Mouse (Mus musculus): ENCODE measurements around the gene Vkorc1l1. TPM values are rescaled to one million over a fixed set of nuclear protein-coding genes. Genes with fewer than 3 reads are reported as not detected.
A peak's percentile ranks its signal among the peaks of the same experiment; 100 is the strongest.

Gene Vkorc1l1
- polyA plus RNA-seq, 1 experiment from 2014 or later: 17.3 TPM

DNA sequence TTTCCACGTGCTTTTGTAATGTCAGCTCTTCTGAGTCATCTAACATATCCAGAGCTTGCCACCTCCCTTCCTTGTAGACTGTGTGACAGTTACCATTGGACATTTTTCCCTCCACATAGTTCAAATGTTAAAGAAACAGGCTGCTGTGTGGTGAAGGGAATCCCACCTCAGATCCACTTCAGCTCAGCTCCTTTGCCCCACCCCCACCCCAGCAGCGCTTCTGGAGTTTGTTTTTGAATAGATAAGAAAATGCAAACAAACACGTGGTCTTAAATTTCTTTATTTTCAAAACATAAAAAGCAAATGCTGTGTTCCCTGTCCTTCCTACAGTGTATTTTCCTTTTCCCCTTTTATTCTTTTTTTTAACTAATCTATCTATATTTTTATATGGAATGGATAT, 38.4 kb downstream of the Vkorc1l1 start:
- no peaks in the 10 kb centered on the region for H3K27me3 ChIP-seq (ENCODE audit: control insufficient read depth, insufficient read depth, low read depth, low read length)
- peak overlapping the region; percentile 14 for H3K4me3 ChIP-seq (ENCODE audit: low read depth, low read length)
- WGBS (ENCODE audit: insufficient replicate concordance): 34% methylated on average over 3 of the region's 3 CpGs
- peak overlapping the region; percentile 48 for H3K4me2 ChIP-seq (ENCODE audit: low read depth, low read length)
- peak; percentile 57 for ATAC-seq (ENCODE audit: low read depth)
- peaks cover 5% of the 10 kb centered on the region; the same call in 1 of the 2 replicates for H3K36me3 ChIP-seq (ENCODE audit: control insufficient read depth, insufficient read depth)
- H3K9me3 ChIP-seq (replicated peaks; ENCODE audit: control insufficient read depth, low read length): no peaks in the 10 kb centered on the region
- H3K4me1 ChIP-seq (ENCODE audit: control insufficient read depth, low read depth, low read length): peaks cover 55% of the 10 kb centered on the region
- H3K9ac ChIP-seq (ENCODE audit: low read depth, low read length): peak overlapping the region; percentile 39
- H3K27ac ChIP-seq (ENCODE audit: low read length): peak overlapping the region; percentile 87

DNA sequence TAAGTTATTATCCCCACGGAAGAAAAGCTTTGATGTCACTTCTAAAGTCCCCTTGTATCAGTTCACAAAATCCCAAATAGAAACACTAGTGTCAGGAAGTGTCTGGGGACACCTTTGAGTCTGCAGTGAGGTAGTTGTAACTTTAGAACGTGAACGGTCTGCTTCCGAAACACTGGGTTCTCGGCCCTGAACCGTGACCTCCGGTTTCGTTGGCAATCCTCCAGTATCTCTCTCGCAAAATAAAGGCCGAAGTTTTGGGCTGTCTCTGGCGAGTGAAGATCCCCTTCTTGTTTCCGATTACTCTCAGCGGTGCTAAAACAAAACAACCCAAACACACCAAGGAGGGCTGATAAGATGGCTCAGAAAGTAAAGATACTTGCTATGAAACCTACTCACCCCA, 47.6 kb downstream of the Vkorc1l1 start:
- H3K4me2 ChIP-seq (ENCODE audit: low read depth, low read length): no peak overlapping the region
- WGBS (ENCODE audit: insufficient replicate concordance): 75% methylated on average over 13 of the region's 13 CpGs
- no peaks in the 10 kb centered on the region for H3K9me3 ChIP-seq (replicated peaks; ENCODE audit: control insufficient read depth, low read length)
- H3K36me3 ChIP-seq (ENCODE audit: control insufficient read depth, insufficient read depth): peaks cover 12% of the 10 kb centered on the region
- no peak overlapping the region for H3K4me3 ChIP-seq (ENCODE audit: low read depth, low read length)
- H3K27me3 ChIP-seq (ENCODE audit: control insufficient read depth, insufficient read depth, low read depth, low read length): no peaks in the 10 kb centered on the region
- peak overlapping the region; percentile 10; the same call in 1 of the 2 replicates for H3K27ac ChIP-seq (ENCODE audit: low read length)
- no peak for ATAC-seq (ENCODE audit: low read depth)
- H3K4me1 ChIP-seq (ENCODE audit: control insufficient read depth, low read depth, low read length): peaks cover 25% of the 10 kb centered on the region
- H3K9ac ChIP-seq (ENCODE audit: low read depth, low read length): no peak overlapping the region

DNA sequence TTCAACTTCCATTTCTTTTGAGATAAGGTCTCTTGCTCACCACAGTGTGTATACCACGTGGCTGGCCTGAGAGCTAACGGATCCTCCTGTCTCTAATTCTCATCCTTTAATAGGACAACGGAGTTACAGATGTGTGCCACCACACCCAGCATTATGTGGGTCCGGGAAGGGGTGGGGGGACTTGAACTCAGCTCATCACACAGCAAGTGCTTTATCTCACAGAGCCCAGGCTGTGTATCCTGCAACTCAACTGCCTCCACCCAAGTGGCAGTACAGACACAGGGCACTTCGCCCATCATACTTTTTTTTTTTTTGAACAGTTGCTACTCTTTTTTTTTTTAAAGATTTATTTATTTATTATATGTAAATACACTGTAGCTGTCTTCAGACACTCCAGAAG, 50.1 kb downstream of the Vkorc1l1 start:
- Histone ChIP-seq H3K9me3 (replicated peaks; ENCODE audit: control insufficient read depth, low read length) (no peaks in the 10 kb centered on the region), H3K4me1 (ENCODE audit: control insufficient read depth, low read depth, low read length) (peaks cover 25% of the 10 kb centered on the region), H3K36me3 (ENCODE audit: control insufficient read depth, insufficient read depth) (peaks cover 9% of the 10 kb centered on the region), H3K27me3 (ENCODE audit: control insufficient read depth, insufficient read depth, low read depth, low read length) (no peaks in the 10 kb centered on the region), H3K4me2 (ENCODE audit: low read depth, low read length) (no peak overlapping the region), H3K9ac (ENCODE audit: low read depth, low read length) (no peak overlapping the region), H3K27ac (ENCODE audit: low read length) (no peak overlapping the region; the same call in 1 of the 2 replicates), H3K4me3 (ENCODE audit: low read depth, low read length) (no peak overlapping the region)
- 40% methylated on average over 5 of the region's 5 CpGs for WGBS (ENCODE audit: insufficient replicate concordance)
- peak; percentile 91 for ATAC-seq (ENCODE audit: low read depth)

DNA sequence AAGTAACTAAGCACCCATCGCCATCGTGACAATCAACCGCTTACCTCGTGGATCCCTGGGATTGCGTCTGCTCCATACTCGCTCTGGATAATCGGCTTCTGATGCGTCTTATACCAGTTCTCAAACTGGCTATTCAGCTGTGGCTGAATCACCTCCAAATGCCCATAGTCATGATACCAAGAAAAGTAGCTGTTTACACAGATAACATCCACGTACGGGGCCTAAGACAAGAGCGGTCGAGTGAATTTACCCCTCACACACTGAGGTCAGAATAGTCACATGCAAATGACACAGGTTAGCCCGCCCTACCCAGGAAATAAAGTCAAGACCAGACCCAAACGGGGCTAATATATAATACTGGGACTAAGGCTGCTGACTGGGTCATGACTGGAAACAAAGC, 51.6 kb downstream of the Vkorc1l1 start:
- H3K4me2 ChIP-seq (ENCODE audit: low read depth, low read length): no peak overlapping the region
- WGBS (ENCODE audit: insufficient replicate concordance): 69% methylated on average over 14 of the region's 14 CpGs
- H3K27ac ChIP-seq (ENCODE audit: low read length): peak overlapping the region; percentile 25
- no peaks in the 10 kb centered on the region for H3K9me3 ChIP-seq (replicated peaks; ENCODE audit: control insufficient read depth, low read length)
- H3K4me3 ChIP-seq (ENCODE audit: low read depth, low read length): no peak overlapping the region
- H3K4me1 ChIP-seq (ENCODE audit: control insufficient read depth, low read depth, low read length): peaks cover 27% of the 10 kb centered on the region
- ATAC-seq (ENCODE audit: low read depth): peak; percentile 56
- H3K27me3 ChIP-seq (ENCODE audit: control insufficient read depth, insufficient read depth, low read depth, low read length): no peaks in the 10 kb centered on the region
- no peak overlapping the region for H3K9ac ChIP-seq (ENCODE audit: low read depth, low read length)
- H3K36me3 ChIP-seq (ENCODE audit: control insufficient read depth, insufficient read depth): peaks cover 5% of the 10 kb centered on the region

DNA sequence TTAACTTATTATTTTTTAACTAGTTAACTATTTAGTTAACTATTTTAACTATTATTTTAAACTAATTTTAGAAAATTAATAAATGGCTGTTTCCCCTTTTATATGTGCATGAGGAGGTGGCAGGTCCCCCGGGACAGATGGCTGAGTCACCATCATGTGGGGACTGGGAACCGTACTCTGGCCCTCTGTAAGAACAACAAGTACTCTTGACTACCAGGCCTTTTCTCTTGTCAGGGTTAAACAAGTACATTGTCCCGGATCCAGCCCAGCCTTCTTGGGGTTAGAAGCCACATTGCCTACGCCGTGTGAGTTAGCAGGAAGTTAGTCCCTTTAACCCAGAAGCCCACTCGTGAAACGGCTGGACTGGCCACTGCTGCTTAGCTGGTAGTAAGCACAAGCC, 53.2 kb downstream of the Vkorc1l1 start:
- ATAC-seq (ENCODE audit: low read depth): no peak
- H3K9ac ChIP-seq (ENCODE audit: low read depth, low read length): no peak overlapping the region
- H3K27me3 ChIP-seq (ENCODE audit: control insufficient read depth, insufficient read depth, low read depth, low read length): no peaks in the 10 kb centered on the region
- no peak overlapping the region for H3K27ac ChIP-seq (ENCODE audit: low read length)
- no peak overlapping the region for H3K4me3 ChIP-seq (ENCODE audit: low read depth, low read length)
- no peak overlapping the region for H3K4me2 ChIP-seq (ENCODE audit: low read depth, low read length)
- H3K4me1 ChIP-seq (ENCODE audit: control insufficient read depth, low read depth, low read length): peaks cover 27% of the 10 kb centered on the region
- 83% methylated on average over 7 of the region's 7 CpGs for WGBS (ENCODE audit: insufficient replicate concordance)
- peaks cover 5% of the 10 kb centered on the region for H3K36me3 ChIP-seq (ENCODE audit: control insufficient read depth, insufficient read depth)
- no peaks in the 10 kb centered on the region for H3K9me3 ChIP-seq (replicated peaks; ENCODE audit: control insufficient read depth, low read length)

DNA sequence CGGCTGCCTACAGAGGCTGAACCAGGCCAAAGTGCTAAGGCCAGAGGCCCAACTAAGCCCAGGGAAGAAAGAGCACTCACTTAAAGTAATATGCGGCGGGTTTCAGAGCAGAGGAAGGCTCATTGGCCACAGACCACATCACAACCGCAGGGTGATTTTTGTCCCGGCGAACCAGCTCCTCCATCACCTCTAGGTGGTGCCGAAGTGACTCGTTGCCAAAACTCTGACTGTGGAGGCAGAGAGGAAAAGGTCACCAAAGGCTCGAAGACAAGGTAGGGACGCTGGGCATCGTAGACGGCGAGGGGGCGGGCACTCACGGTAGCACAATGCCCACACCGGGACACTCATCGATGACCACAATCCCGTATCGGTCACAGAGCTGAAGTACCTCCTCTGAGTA, 55.9 kb downstream of the Vkorc1l1 start:
- Histone ChIP-seq H3K27ac (ENCODE audit: low read length) (no peak overlapping the region), H3K36me3 (ENCODE audit: control insufficient read depth, insufficient read depth) (no peaks in the 10 kb centered on the region), H3K9ac (ENCODE audit: low read depth, low read length) (no peak overlapping the region), H3K4me1 (ENCODE audit: control insufficient read depth, low read depth, low read length) (peaks cover 25% of the 10 kb centered on the region), H3K27me3 (ENCODE audit: control insufficient read depth, insufficient read depth, low read depth, low read length) (no peaks in the 10 kb centered on the region), H3K9me3 (replicated peaks; ENCODE audit: control insufficient read depth, low read length) (no peaks in the 10 kb centered on the region), H3K4me2 (ENCODE audit: low read depth, low read length) (no peak overlapping the region), H3K4me3 (ENCODE audit: low read depth, low read length) (no peak overlapping the region)
- WGBS (ENCODE audit: insufficient replicate concordance): 66% methylated on average over 19 of the region's 19 CpGs
- ATAC-seq (ENCODE audit: low read depth): no peak

DNA sequence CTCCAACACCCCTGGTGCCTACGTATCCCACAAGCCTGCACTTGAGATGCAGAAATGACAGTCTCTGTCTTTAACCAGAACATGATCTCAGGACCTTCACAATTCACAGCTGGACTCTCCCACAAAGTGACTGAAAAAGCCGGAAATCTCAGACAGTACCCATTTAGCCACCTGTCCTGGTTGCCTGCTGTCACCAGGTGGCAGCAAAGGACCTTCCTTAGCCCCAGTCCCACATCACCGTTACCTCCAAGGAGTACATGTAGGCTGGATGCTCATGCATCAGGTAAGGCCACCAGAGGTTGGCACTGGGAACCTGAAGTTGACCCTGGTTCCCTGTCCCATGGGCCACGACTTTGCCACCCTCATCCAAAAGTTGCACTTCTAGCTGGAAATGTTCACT, 57.3 kb downstream of the Vkorc1l1 start:
- Histone ChIP-seq H3K9ac (ENCODE audit: low read depth, low read length) (no peak overlapping the region), H3K9me3 (replicated peaks; ENCODE audit: control insufficient read depth, low read length) (no peaks in the 10 kb centered on the region), H3K27me3 (ENCODE audit: control insufficient read depth, insufficient read depth, low read depth, low read length) (no peaks in the 10 kb centered on the region), H3K4me3 (ENCODE audit: low read depth, low read length) (no peak overlapping the region), H3K36me3 (ENCODE audit: control insufficient read depth, insufficient read depth) (no peaks in the 10 kb centered on the region), H3K27ac (ENCODE audit: low read length) (no peak overlapping the region), H3K4me1 (ENCODE audit: control insufficient read depth, low read depth, low read length) (peaks cover 25% of the 10 kb centered on the region), H3K4me2 (ENCODE audit: low read depth, low read length) (no peak overlapping the region)
- 40% methylated on average over 4 of the region's 4 CpGs for WGBS (ENCODE audit: insufficient replicate concordance)
- ATAC-seq (ENCODE audit: low read depth): no peak

DNA sequence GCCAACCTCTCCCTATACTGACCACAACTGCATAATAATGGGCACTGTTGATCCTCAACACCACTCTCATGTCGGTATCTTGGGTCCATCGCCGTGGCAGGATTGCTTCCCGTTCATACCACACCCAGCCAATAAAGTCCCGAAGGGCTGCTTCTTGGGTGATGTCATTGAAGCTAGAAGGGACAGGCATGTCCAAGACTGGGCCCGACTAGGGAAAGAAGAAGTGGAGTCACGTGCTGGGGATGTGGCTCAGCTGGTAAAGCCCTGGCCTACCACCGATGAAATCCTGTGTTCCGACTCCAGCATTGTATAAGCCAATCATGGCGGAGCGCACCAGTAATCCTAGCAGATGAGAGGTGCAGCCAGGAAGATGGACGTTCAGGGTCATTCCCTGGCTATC, 59.0 kb downstream of the Vkorc1l1 start:
- Histone ChIP-seq H3K4me2 (ENCODE audit: low read depth, low read length) (no peak overlapping the region; the same call in 1 of the 2 replicates), H3K27ac (ENCODE audit: low read length) (peak overlapping the region; percentile 53), H3K27me3 (ENCODE audit: control insufficient read depth, insufficient read depth, low read depth, low read length) (no peaks in the 10 kb centered on the region), H3K9ac (ENCODE audit: low read depth, low read length) (no peak overlapping the region), H3K4me3 (ENCODE audit: low read depth, low read length) (no peak overlapping the region), H3K9me3 (replicated peaks; ENCODE audit: control insufficient read depth, low read length) (no peaks in the 10 kb centered on the region), H3K4me1 (ENCODE audit: control insufficient read depth, low read depth, low read length) (peaks cover 25% of the 10 kb centered on the region), H3K36me3 (ENCODE audit: control insufficient read depth, insufficient read depth) (no peaks in the 10 kb centered on the region)
- WGBS (ENCODE audit: insufficient replicate concordance): 75% methylated on average over 12 of the region's 12 CpGs
- 0 out of 2 replicates have a peak, but pooled peaks have one; percentile 9 for ATAC-seq (ENCODE audit: low read depth)

DNA sequence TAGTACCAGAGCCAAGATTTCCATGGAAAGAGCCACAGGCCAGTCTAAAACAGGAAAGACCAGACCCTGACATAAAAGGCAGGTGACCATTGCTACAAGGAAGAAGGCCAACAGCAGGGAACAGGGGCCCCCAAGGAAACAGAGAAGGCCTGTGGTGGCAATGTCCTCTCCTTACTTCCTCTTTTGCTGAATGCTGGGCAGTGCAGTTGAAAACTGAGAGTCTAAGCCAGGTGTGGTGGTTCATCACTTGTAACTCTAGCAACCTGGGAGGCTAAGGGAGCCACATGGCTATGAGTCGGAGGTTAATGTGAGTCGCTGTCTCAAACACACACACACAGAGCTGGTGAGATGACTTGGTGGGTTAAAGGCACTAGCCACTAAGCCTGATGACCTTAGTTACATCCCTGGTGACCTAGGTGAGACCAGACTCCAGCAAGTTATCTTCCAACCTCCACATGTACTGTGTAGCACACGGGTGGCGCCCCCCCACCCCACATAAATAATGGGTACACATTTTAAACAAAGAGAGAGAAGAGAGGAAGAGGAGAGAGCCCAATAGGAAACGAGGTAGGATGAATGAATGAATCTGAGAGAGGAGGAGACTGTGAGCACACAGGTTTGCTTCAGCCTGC, 59.7 kb downstream of the Vkorc1l1 start:
- H3K4me2 ChIP-seq (ENCODE audit: low read depth, low read length): peak overlapping the region; percentile 77
- peak overlapping the region; percentile 73 for H3K4me3 ChIP-seq (ENCODE audit: low read depth, low read length)
- 16% methylated on average over 5 of the region's 5 CpGs for WGBS (ENCODE audit: insufficient replicate concordance)
- H3K4me1 ChIP-seq (ENCODE audit: control insufficient read depth, low read depth, low read length): peaks cover 25% of the 10 kb centered on the region
- H3K27me3 ChIP-seq (ENCODE audit: control insufficient read depth, insufficient read depth, low read depth, low read length): no peaks in the 10 kb centered on the region
- no peaks in the 10 kb centered on the region for H3K36me3 ChIP-seq (ENCODE audit: control insufficient read depth, insufficient read depth)
- H3K9me3 ChIP-seq (replicated peaks; ENCODE audit: control insufficient read depth, low read length): no peaks in the 10 kb centered on the region
- H3K9ac ChIP-seq (ENCODE audit: low read depth, low read length): peak overlapping the region; percentile 77
- ATAC-seq (ENCODE audit: low read depth): no peak
- peak overlapping the region; percentile 53 for H3K27ac ChIP-seq (ENCODE audit: low read length)
